ENCODE assay signal across 13 mouse cellular contexts in the genomic region with DNA sequence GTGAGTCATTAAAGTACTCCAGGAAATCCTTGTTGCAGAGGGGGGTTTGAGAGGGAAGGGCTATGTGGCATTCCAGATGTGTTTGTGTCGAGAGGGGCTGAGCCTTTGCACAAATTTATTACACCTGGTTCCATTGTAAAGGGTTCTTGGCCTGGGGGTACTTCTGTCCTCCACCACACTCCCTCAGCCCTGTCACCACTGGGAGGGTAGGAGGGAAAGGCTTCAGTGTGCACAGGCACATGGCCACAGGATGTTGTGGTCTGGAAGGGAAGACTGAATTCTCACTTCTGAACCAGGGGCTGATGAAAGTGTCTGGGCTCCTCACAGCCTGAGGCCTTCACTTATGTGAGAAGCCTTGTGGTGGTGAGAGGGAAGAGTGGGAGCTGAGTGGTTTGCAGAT.
DNase-seq lines count a peak whose midpoint lies in the region; ATAC-seq and TF ChIP-seq lines count a peak whose summit lies in the region.
"Had no signal": no experiment of that assay in that cellular context is flagged by ENCODE, and none has a peak within 500 bp of the region (broad histone marks: within the 10 kb centered on the region; RNA-seq: fewer than 3 reads in every experiment).

No protein-coding gene starts in this region.

- H3K27ac ChIP-seq in heart, embryonic 15.5 days: no peak overlapping the region
- peak overlapping the region; percentile 66 for H3K27ac ChIP-seq in embryonic facial prominence, embryonic 11.5 days (replicated peaks; ENCODE audit: low read depth, low read length)
- peak overlapping the region; percentile 77; the same call in 1 of the 2 replicates for H3K27ac ChIP-seq in limb, embryonic 13.5 days
- no peak overlapping the region for H3K27ac ChIP-seq in stomach, postnatal 0 days (replicated peaks)
- H3K27ac ChIP-seq: layer of hippocampus, adult 2 months; liver, embryonic 12.5 days had no signal

- TF ChIP-seq CTCF in stomach, postnatal 0 days (IDR thresholded peaks at IDR 0.05; ENCODE audit: low read depth): no peak

- H3K27me3 ChIP-seq in heart, embryonic 15.5 days: no peaks in the 10 kb centered on the region
- no peaks in the 10 kb centered on the region for H3K27me3 ChIP-seq in embryonic facial prominence, embryonic 11.5 days (ENCODE audit: control insufficient read depth, insufficient read depth, low read length)
- no peaks in the 10 kb centered on the region for H3K27me3 ChIP-seq in limb, embryonic 13.5 days
- H3K27me3 ChIP-seq in stomach, postnatal 0 days (ENCODE audit: control insufficient read depth, insufficient read depth, low read length): no peaks in the 10 kb centered on the region
- H3K27me3 ChIP-seq: liver, embryonic 12.5 days had no signal

- no peaks in the 10 kb centered on the region for H3K9me3 ChIP-seq in heart, embryonic 15.5 days (replicated peaks)
- H3K9me3 ChIP-seq in embryonic facial prominence, embryonic 11.5 days (replicated peaks; ENCODE audit: control insufficient read depth, low read length): no peaks in the 10 kb centered on the region
- no peaks in the 10 kb centered on the region for H3K9me3 ChIP-seq in limb, embryonic 13.5 days
- H3K9me3 ChIP-seq in stomach, postnatal 0 days (ENCODE audit: control insufficient read depth, low read length): no peaks in the 10 kb centered on the region
- H3K9me3 ChIP-seq: liver, embryonic 12.5 days had no signal

- H3K4me2 ChIP-seq in heart, embryonic 15.5 days: no peak overlapping the region
- no peak overlapping the region for H3K4me2 ChIP-seq in embryonic facial prominence, embryonic 11.5 days (ENCODE audit: low read depth, low read length)
- H3K4me2 ChIP-seq in limb, embryonic 13.5 days (replicated peaks): peak overlapping the region; percentile 22; the same call in 1 of the 2 replicates
- H3K4me2 ChIP-seq in stomach, postnatal 0 days (replicated peaks; ENCODE audit: low read depth): no peak overlapping the region
- H3K4me2 ChIP-seq: heart, embryonic 11.5 days; liver, embryonic 12.5 days had no signal

- no peak for TF ChIP-seq EP300 in stomach, postnatal 0 days (optimal IDR thresholded peaks at IDR 0.05)

- DNase-seq in heart, postnatal 36 days: no peak
- peak; percentile 21 for DNase-seq in 3134 (ENCODE audit: extremely low read depth, insufficient read length, low spot score)
- peak; percentile 78 for DNase-seq in embryonic facial prominence, embryonic 11.5 days (ENCODE audit: low spot score)
- no peak for DNase-seq in adrenal gland, adult (ENCODE audit: inconsistent age in 2 of 2, low spot score in 1 of 2)
- no peak for DNase-seq in stomach, postnatal 0 days (ENCODE audit: low spot score)
- DNase-seq: retina, postnatal 1 day; thymus, postnatal 25 days had no signal

- peaks cover 12% of the 10 kb centered on the region for H3K4me1 ChIP-seq in heart, embryonic 15.5 days (replicated peaks)
- H3K4me1 ChIP-seq in embryonic facial prominence, embryonic 11.5 days (ENCODE audit: control insufficient read depth, insufficient read depth, low read length): no peaks in the 10 kb centered on the region; the same call in 1 of the 2 replicates
- H3K4me1 ChIP-seq in limb, embryonic 13.5 days: peaks cover 34% of the 10 kb centered on the region
- H3K4me1 ChIP-seq in stomach, postnatal 0 days (replicated peaks; ENCODE audit: control insufficient read depth, insufficient read depth): no peaks in the 10 kb centered on the region
- H3K4me1 ChIP-seq: liver, embryonic 12.5 days had no signal

- no peak overlapping the region for H3K9ac ChIP-seq in heart, embryonic 15.5 days
- H3K9ac ChIP-seq in embryonic facial prominence, embryonic 11.5 days (replicated peaks; ENCODE audit: low read length): no peak overlapping the region
- H3K9ac ChIP-seq in limb, embryonic 13.5 days: no peak overlapping the region
- H3K9ac ChIP-seq in stomach, postnatal 0 days (ENCODE audit: low read length): no peak overlapping the region
- H3K9ac ChIP-seq: liver, embryonic 12.5 days had no signal

- no peak overlapping the region for H3K4me3 ChIP-seq in heart, embryonic 15.5 days
- no peak overlapping the region for H3K4me3 ChIP-seq in embryonic facial prominence, embryonic 11.5 days (ENCODE audit: low read depth, low read length)
- no peak overlapping the region for H3K4me3 ChIP-seq in limb, embryonic 13.5 days
- no peak overlapping the region for H3K4me3 ChIP-seq in stomach, postnatal 0 days (ENCODE audit: low read depth, low read length)
- H3K4me3 ChIP-seq: layer of hippocampus, adult 2 months; liver, embryonic 12.5 days had no signal

- 0 out of 2 replicates have a peak, but pooled peaks have one; percentile 28 for ATAC-seq in heart, embryonic 15.5 days (replicated peaks; ENCODE audit: insufficient number of reproducible peaks, insufficient read depth, low FRiP score, low read depth)
- ATAC-seq in embryonic facial prominence, embryonic 11.5 days (replicated peaks; ENCODE audit: insufficient number of reproducible peaks, low FRiP score, low TSS enrichment, low read depth): peak; percentile 67
- peak; percentile 58 for ATAC-seq in limb, embryonic 13.5 days (ENCODE audit: low FRiP score, low read depth)
- ATAC-seq in erythroid progenitor cell, adult 5-6 weeks (replicated peaks; ENCODE audit: low FRiP score, poor library complexity, severe bottlenecking): no peak
- ATAC-seq in stomach, postnatal 0 days (ENCODE audit: low FRiP score, low TSS enrichment): no peak
- ATAC-seq: liver, embryonic 12.5 days had no signal

- H3K36me3 ChIP-seq in heart, embryonic 15.5 days: no peaks in the 10 kb centered on the region
- no peaks in the 10 kb centered on the region for H3K36me3 ChIP-seq in embryonic facial prominence, embryonic 11.5 days (replicated peaks; ENCODE audit: control insufficient read depth, insufficient read depth, low read depth, low read length)
- no peaks in the 10 kb centered on the region for H3K36me3 ChIP-seq in limb, embryonic 13.5 days
- no peaks in the 10 kb centered on the region for H3K36me3 ChIP-seq in stomach, postnatal 0 days (ENCODE audit: control insufficient read depth, insufficient read depth, low read length)
- H3K36me3 ChIP-seq: liver, embryonic 12.5 days had no signal

- WGBS in heart, embryonic 15.5 days: 54% methylated on average over 1 of the region's 1 CpGs
- 29% methylated on average over 1 of the region's 1 CpGs for WGBS in embryonic facial prominence, embryonic 11.5 days
- WGBS in limb, embryonic 13.5 days: 0% methylated on average over 1 of the region's 1 CpGs
- WGBS in stomach, postnatal 0 days: 12% methylated on average over 1 of the region's 1 CpGs

- intact Hi-C loops in heart, postnatal 36 days (cut with DNase I): no loop called here

Comparison
In these comparisons a context has a peak if more than half of its experiments do, and no peak if none do; other contexts are left out.
1. ATAC-seq: peak in heart, embryonic 15.5 days (single experiment), embryonic facial prominence, embryonic 11.5 days (single experiment) and limb, embryonic 13.5 days (single experiment); none in erythroid progenitor cell, adult 5-6 weeks (single experiment) and stomach, postnatal 0 days (single experiment).
2. H3K27ac ChIP-seq: peak in embryonic facial prominence, embryonic 11.5 days (single experiment) and limb, embryonic 13.5 days (single experiment); none in heart, embryonic 15.5 days (single experiment) and stomach, postnatal 0 days (single experiment).
3. DNase-seq: peak in 3134 (single experiment) and embryonic facial prominence, embryonic 11.5 days (single experiment); none in heart, postnatal 36 days (0 of 2), adrenal gland, adult (0 of 2) and stomach, postnatal 0 days (single experiment).